Mouse (Mus musculus) heart, embryonic 14.5 days (tissue): ENCODE results near the gene Mettl7a3. TPM values are rescaled to one million over a fixed set of nuclear protein-coding genes. Genes with fewer than 3 reads are reported as not detected.
"Not testable (repeated sequence)": the region's sequence is repeated elsewhere in the genome, so short reads cannot be mapped to it uniquely, and the experiment has no call there.

Experiments used
- ATAC-seq: fragments of 200-750 bp; cut with Nextera tagmentation; 2 replicates; pipeline ENCODE4 v1.8.0; 2017; ENCODE audit warnings: low read depth, moderate TSS enrichment; ENCODE audit not compliant: insufficient number of reproducible peaks, insufficient read depth, low FRiP score
- H3K27ac ChIP-seq, 2 experiments: fragments of 200-500 bp in 1 of 2; fragments of 300-500 bp in 1 of 2; sonication (generic) in 1 of 2; replicated peaks in 1 of 2; 2 replicates each; pipeline ENCODE4 v1.5.1; 2012 to 2014; ENCODE audit warnings: low read depth in 2 of 2, low read length in 2 of 2, control low read depth in 1 of 2, mild to moderate bottlenecking in 1 of 2, mixed read lengths in 1 of 2; ENCODE audit not compliant: control insufficient read depth in 1 of 2, insufficient read depth in 1 of 2
- H3K27me3 ChIP-seq: fragments of 300-500 bp; sonication (generic); 2 replicates; pipeline ENCODE4 v1.6.1; 2014; ENCODE audit warnings: mild to moderate bottlenecking, low read length, control low read depth; ENCODE audit not compliant: control insufficient read depth, insufficient read depth
- H3K36me3 ChIP-seq: fragments of 300-500 bp; sonication (generic); 2 replicates; pipeline ENCODE4 v1.6.1; 2014; ENCODE audit warnings: mild to moderate bottlenecking, control low read depth, low read length, mixed read lengths; ENCODE audit not compliant: control insufficient read depth, insufficient read depth
- H3K4me1 ChIP-seq, 2 experiments: fragments of 200-500 bp in 1 of 2; fragments of 300-500 bp in 1 of 2; sonication (generic) in 1 of 2; 2 replicates each; pipeline ENCODE4 v1.6.1; 2012 to 2014; ENCODE audit warnings: low read length in 2 of 2, control low read depth in 1 of 2, mixed read lengths in 1 of 2; ENCODE audit not compliant: control insufficient read depth in 2 of 2, insufficient read depth in 2 of 2
- H3K4me2 ChIP-seq: fragments of 300-500 bp; sonication (generic); 2 replicates; pipeline ENCODE4 v1.6.1; 2014; ENCODE audit warnings: mild to moderate bottlenecking, low read length
- H3K4me3 ChIP-seq, 2 experiments: fragments of 200-500 bp in 1 of 2; fragments of 300-500 bp in 1 of 2; sonication (generic) in 1 of 2; 2 replicates each; pipeline ENCODE4 v1.5.1; 2012 to 2014; ENCODE audit warnings: low read length in 2 of 2, mild to moderate bottlenecking in 2 of 2, control low read depth in 1 of 2, low read depth in 1 of 2, moderate library complexity in 1 of 2; ENCODE audit not compliant: control insufficient read depth in 1 of 2, insufficient read depth in 1 of 2
- H3K9ac ChIP-seq: fragments of 300-500 bp; sonication (generic); 2 replicates; pipeline ENCODE4 v1.6.1; 2014; ENCODE audit warnings: mild to moderate bottlenecking, low read length
- H3K9me3 ChIP-seq: fragments of 300-500 bp; sonication (generic); 2 replicates; pipeline ENCODE4 v1.6.1; 2016; ENCODE audit warnings: low read length, control low read depth; ENCODE audit not compliant: control insufficient read depth
- WGBS: fragments of 180-500 bp; shearing (Covaris S2); extraction: QIAGEN DNeasy Blood & Tissue Kit; methylation state at CpG from one replicate; pipeline ENCODE4 v1.1.7; 2014; 5-methylcytosine and 5-hydroxymethylcytosine counted together
- polyA plus RNA-seq: library from polyadenylated mRNA; unstranded; fragments of >200 nt; fragmentation: Nextera tagmentation; extraction: Ambion mirVana; gene quantifications from 2 replicates; pipeline ENCODE4 v1.2.1, GENCODE M21; 2014

The Mettl7a3 gene
- polyA plus RNA-seq, 1 experiment from 2014 or later: not detected

DNA sequence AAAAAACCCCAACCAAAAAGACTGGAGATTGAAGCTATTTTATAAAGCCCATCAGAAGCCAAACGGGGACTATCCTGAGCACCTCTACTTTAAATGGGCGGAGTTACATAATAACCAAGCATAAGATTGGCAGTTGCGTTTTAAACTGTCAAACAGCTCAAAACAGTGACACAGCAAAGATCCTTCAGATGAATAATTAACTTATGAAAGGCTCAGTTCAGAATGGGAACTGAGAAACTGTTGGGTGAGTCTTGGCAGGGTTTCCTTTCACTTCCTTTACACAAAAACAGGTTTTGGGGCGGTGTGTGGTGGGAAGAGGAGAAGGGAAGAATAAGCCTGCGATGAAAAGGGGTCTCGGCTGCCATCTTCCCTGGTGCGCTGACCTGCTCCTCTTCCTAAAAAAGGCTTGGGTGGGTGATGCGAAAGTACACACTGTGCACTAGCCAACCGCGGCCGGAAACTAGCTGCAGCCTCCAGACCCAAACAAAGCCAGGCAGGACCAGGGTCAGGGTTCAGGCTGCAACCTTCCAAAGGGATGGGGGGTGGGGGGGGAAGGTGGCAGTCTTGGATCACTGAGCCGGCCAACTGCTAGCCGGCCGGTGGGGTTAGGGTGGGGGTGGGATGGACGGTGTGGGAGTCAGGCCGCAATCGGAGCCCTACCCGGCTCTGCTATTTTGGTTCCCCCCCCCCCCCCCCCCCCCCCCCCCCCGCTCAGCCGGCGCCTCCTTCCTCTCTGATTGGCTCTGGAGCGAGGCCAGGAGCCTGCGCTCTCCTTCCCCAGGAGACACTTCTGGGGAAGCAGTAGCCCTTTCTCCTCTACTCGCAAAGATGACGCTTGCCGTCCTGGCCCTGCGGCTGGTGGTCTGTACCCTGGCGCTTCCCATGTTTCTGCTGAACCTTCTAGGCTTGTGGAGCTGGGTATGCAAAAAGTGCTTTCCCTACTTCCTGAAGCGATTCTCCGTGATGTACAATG, 30.4 kb upstream of the Mettl7a3 start, which contains the start of gene Mettl7a1:
Gene Mettl7a1, plus strand, starts transcription at position 122 of the 973 bp plus-strand sequence.
- Histone ChIP-seq H3K27ac (peak within 1 kb of the TSS; percentile 73 to 79), H3K27me3 (no peaks in the 10 kb centered on the region), H3K9me3 (no peaks in the 10 kb centered on the region), H3K4me1 (no peaks in the 10 kb centered on the region; a peak in 1 of 4 replicates), H3K4me2 (peak within 1 kb of the TSS; percentile 83), H3K9ac (peak within 1 kb of the TSS; percentile 75), H3K36me3 (no peaks in the 10 kb centered on the region), H3K4me3 (peak within 1 kb of the TSS; percentile 55 to 79)
- peak; percentile 58 for ATAC-seq
- 3% methylated on average over 20 of the region's 30 CpGs for WGBS

DNA sequence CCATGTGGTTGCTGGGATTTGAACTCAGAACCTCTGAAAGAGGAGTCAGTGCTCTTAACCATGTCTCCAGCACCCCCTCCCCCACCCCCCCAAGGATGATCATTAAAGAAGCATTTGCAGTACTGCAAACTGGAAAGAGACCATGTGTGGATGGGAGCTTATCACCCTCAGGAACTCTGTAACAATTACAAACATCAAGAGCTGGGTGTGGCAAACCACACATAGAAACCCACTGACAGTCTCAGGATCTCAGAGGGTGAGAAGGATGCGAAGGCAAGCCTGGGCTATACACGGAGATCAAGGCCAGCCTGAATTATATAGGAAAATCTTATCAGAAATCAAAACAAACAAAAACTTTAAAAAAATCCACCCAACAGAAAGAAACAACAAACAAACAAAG, 28.5 kb upstream of the Mettl7a3 start:
- Histone ChIP-seq H3K9ac (no peak overlapping the region), H3K27me3 (no peaks in the 10 kb centered on the region), H3K4me3 (no peak overlapping the region), H3K4me2 (no peak overlapping the region), H3K9me3 (no peaks in the 10 kb centered on the region), H3K4me1 (no peaks in the 10 kb centered on the region; a peak in 1 of 4 replicates), H3K36me3 (no peaks in the 10 kb centered on the region), H3K27ac (no peak overlapping the region)
- no peak for ATAC-seq
- WGBS: 82% methylated on average over 2 of the region's 2 CpGs

- H3K36me3 ChIP-seq, H3K27me3 ChIP-seq, H3K4me2 ChIP-seq, H3K27ac ChIP-seq, H3K4me1 ChIP-seq, H3K9me3 ChIP-seq, H3K9ac ChIP-seq, ATAC-seq, H3K4me3 ChIP-seq: not testable (repeated sequence)
- 41% methylated on average over 11 of the region's 11 CpGs for WGBS
Observed at GRCm38 (mm10) chr15:100307438-100308096, 27.2 kb upstream of the Mettl7a3 start.

DNA sequence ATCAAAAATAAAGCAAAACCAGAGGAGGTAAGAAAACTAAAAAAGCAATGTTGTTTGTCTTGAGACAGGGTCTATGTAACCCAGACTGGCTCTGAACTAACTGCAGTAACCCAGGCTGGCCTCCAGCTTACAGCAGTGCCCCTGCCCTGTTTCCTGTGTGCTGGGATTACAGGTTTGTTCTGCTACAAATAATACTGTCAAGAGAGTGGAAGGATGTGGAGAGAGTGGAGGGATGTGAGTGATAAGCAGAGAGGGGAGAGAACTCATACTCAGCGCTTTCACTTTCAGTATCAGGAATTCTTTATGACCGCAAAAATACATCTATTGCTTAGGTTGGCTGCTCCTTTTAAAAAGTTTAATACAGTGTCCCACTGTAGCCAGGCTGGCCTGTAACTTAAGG, 22.4 kb upstream of the Mettl7a3 start:
- Histone ChIP-seq H3K9me3 (no peaks in the 10 kb centered on the region), H3K4me1 (no peaks in the 10 kb centered on the region), H3K4me3 (no peak overlapping the region), H3K36me3 (no peaks in the 10 kb centered on the region), H3K9ac (no peak overlapping the region), H3K27ac (no peak overlapping the region), H3K27me3 (no peaks in the 10 kb centered on the region), H3K4me2 (no peak overlapping the region)
- WGBS: 50% methylated on average over 2 of the region's 2 CpGs
- no peak for ATAC-seq

GRCm38 (mm10) chr15:100314448-100315145, 20.1 kb upstream of the Mettl7a3 start:
- no peak overlapping the region for H3K27ac ChIP-seq
- H3K4me1 ChIP-seq: no peaks in the 10 kb centered on the region
- WGBS: 87% methylated on average over 5 of the region's 5 CpGs
- no peak for ATAC-seq
- H3K4me2 ChIP-seq: no peak overlapping the region
- no peaks in the 10 kb centered on the region for H3K9me3 ChIP-seq
- no peaks in the 10 kb centered on the region for H3K36me3 ChIP-seq
- no peak overlapping the region for H3K4me3 ChIP-seq
- H3K9ac ChIP-seq: no peak overlapping the region
- H3K27me3 ChIP-seq: no peaks in the 10 kb centered on the region

DNA sequence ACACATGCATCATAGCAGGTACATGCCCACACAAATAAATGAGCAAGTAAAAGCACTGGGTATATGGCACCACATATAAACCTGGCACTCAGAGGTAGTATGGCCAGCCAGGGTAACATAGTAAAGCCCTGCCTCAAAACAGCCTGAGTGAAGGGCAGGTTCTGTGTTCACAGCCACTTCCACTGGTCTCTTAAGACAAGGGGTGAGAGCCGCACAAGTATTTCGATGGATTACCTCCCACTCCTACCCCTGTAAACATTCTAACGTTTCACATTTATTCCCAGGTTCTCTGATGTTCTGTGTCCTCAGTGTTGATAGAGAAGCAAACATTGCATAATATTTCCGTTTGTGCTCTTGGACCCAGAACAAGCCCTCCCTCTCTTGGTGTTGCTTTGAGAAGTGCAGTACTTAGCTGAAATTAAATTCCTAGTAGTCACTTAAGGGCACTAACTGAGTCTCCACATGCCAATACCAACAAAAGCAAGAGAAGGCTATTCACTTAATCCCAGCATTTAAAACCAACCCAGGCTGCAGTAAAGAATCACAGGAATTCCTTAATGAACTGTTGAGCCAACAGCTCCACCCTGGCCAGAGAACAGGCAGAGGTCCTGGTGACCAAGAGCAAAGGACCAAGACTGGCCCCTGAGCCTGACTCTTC, 16.6 kb upstream of the Mettl7a3 start:
- not testable (repeated sequence) for H3K4me3 ChIP-seq, H3K27me3 ChIP-seq, H3K4me1 ChIP-seq, ATAC-seq, H3K27ac ChIP-seq, H3K9me3 ChIP-seq, H3K36me3 ChIP-seq, H3K9ac ChIP-seq, H3K4me2 ChIP-seq
- 74% methylated on average over 4 of the region's 4 CpGs for WGBS

- H3K27ac ChIP-seq: no peak overlapping the region
- no peak overlapping the region for H3K9ac ChIP-seq
Observed at GRCm38 (mm10) chr15:100319884-100320283, 14.8 kb upstream of the Mettl7a3 start.

More at GRCm38 (mm10) chr15:100319884-100320283, 14.8 kb upstream of the Mettl7a3 start:
- H3K36me3 ChIP-seq: no peaks in the 10 kb centered on the region
- no peaks in the 10 kb centered on the region for H3K9me3 ChIP-seq
- H3K4me3 ChIP-seq: no peak overlapping the region
- WGBS: 72% methylated on average over 1 of the region's 1 CpGs
- H3K4me1 ChIP-seq: no peaks in the 10 kb centered on the region; a peak in 1 of 4 replicates
- no peak overlapping the region for H3K4me2 ChIP-seq
- no peaks in the 10 kb centered on the region for H3K27me3 ChIP-seq
- ATAC-seq: no peak
